Mouse (Mus musculus) heart, postnatal 25 days (tissue): ENCODE results near the gene Atp1b3. TPM values are rescaled to one million over a fixed set of nuclear protein-coding genes. Genes with fewer than 3 reads are reported as not detected.
"Not testable (repeated sequence)": the region's sequence is repeated elsewhere in the genome, so short reads cannot be mapped to it uniquely, and the experiment has no call there.

Experiments
- DNase-seq: peaks from one replicate; pipeline ENCODE4 v3.0.0; 2022; ENCODE audit warnings: low spot score
- intact Hi-C: fragments of 180-260 bp; cut with DNase I; formaldehyde crosslinking; loops from one replicate; pipeline ENCODE4 v1.15.1; 2025
- total RNA-seq, 2 experiments: library from RNA; stranded (reverse); gene quantifications; 2 replicates each; pipeline ENCODE4 v1.2.3; 2021

Gene Atp1b3
- total RNA-seq, 2 experiments from 2014 or later: 58.9 to 64.6 TPM

GRCm38 (mm10) chr9:96365271-96365872 is 1.1 kb upstream of the Atp1b3 start:
- intact Hi-C loops: no loop called here
- DNase-seq: no peak

DNA sequence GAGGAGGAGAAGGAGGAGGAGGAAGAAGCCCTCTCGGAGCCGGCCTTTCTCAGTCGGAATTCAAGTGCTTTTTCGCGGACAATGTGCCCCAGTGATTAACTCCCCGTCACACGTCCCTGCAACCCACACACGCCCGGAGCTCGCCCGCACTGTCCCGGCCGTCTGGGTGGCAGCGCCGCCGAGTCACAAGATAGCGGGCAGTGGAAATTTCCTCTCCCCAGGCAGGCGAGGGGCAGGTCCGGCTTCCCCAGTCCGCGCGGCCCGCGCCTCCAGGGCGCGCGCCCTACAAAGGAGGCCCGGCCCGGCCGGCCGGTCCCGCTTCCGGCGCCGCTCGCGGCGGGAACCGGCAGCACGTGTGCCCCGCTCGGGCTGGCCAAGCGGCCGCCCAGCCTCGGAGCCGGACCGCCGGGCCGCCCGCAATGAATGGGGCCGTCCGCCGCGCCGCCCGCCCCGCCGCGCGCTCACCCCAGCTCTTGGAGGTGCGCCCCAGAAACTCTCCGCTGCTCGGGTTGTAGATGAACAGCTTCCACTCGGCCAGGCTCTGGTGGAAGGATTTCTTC is 581 bp downstream of the Atp1b3 start:
- intact Hi-C loops: loop anchor here (5.0 kb wide), 2 partner anchors 74 to 114 kb away; partner anchors contain the start of gene Rnf7
- peak; percentile 56 for DNase-seq

DNA sequence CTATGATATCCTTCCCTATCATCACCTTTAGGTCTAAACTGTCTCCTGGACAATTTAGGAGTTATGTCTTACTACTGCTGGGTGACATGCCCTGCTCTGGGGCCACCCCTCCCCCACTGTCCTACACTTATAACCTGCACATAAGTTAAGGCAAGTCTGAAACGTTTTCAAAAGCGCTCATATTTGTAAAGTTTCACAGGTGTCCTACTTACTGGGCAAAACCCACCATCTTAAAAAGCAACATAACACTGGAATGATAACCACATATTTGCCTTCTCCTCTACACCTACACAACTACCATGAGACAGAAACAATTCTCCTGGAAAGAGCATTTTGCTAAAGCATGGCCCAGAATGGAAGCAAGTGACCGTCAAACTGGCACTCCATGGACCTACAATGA is 4.2 kb downstream of the Atp1b3 start:
- intact Hi-C loops: loop anchor here (5.0 kb wide), 2 partner anchors 77 to 117 kb away; partner anchors contain the start of gene Rnf7
- no peak for DNase-seq

- no peak for DNase-seq
- intact Hi-C loops: loop anchor here (10.0 kb wide), 1 partner anchor 281 kb away; the partner anchor contains the start of gene Rasa2
These were observed 10.4 kb downstream of the Atp1b3 start for GRCm38 (mm10) chr9:96353799-96354198.

DNA sequence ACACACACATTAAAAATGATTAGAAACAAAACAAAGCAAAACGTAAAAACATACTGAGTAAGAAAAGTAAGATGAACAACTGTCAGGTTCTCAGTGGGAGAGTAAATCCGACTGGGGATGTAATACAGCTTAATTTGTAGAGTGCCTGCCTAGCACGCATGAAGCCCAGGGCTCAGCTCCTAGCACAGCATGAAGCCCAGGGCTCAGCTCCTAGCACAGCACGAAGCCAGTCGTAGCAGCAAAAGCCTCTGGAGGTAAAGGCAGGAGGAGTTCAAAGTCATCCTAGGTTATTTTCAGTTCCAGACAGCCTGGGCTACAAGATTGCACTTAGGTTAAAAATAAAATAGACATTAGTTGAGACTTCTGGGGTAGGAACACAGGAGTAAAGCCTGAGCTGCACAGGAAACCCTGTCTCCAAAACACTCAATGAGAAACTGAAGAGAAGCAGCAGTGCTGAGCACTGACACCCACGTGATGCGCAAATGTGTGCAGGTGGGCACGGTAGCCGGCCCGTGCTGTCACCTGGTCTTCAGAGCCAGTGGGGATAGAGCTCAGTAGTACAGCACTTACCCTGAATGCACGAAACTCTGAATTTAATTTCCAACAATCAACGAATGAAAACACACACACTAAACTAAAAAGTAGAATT is 11.0 kb downstream of the Atp1b3 start:
- intact Hi-C loops: loop anchor here (10.0 kb wide), 1 partner anchor 282 kb away; the partner anchor contains the start of gene Rasa2
- DNase-seq: no peak

GRCm38 (mm10) chr9:96351771-96352170 is 12.5 kb downstream of the Atp1b3 start:
- DNase-seq: not testable (repeated sequence)
- intact Hi-C loops: loop anchor here (10.0 kb wide), 1 partner anchor 283 kb away; the partner anchor contains the start of gene Rasa2

DNA sequence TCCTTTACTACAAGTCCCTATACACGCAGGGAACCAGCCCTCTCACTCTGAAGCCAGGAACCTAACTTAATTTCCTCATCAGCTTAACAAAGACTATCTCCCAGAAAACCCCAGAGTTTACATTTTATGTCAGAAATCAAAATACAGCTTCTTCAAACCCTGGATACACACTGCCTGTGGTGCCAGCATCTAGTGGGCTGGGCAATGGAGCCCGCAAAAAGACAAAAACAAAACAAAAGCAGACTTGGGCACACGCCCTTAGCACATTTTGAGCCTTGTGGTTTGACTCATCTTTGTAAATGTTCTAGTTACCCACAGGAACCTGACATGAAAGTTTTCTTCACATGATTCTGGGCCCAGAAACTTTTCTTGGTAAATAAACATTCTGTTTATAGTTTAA is 13.8 kb downstream of the Atp1b3 start:
- intact Hi-C loops: loop anchor here (10.0 kb wide), 1 partner anchor 284 kb away; the partner anchor contains the start of gene Rasa2
- DNase-seq: no peak

GRCm38 (mm10) chr9:96350010-96350409 is 14.2 kb downstream of the Atp1b3 start:
- peak; percentile 25 for DNase-seq
- intact Hi-C loops: loop anchor here (10.0 kb wide), 1 partner anchor 285 kb away; the partner anchor contains the start of gene Rasa2

DNA sequence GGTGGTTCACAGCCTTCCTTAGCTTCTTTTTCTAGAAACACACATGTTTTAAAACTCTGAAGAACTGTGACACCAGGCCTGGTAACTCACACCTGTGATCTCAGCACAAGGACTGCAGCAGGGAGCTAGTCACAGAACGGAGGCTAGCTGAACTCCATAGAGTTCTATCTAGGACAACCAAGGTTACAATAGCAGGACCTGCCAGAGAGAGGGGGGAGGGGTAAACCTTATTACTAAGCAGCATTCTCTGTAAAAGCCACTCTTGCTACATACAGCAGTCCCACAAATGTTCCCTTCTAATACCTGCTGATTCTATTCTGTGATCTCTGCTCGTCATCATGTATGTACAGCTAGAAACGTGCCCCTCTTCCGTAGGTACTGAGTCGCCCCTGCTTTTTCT is 15.4 kb downstream of the Atp1b3 start:
- intact Hi-C loops: loop anchor here (1.0 kb wide), 1 partner anchor 143 kb away; no protein-coding TSS in a partner anchor
- no peak for DNase-seq

DNA sequence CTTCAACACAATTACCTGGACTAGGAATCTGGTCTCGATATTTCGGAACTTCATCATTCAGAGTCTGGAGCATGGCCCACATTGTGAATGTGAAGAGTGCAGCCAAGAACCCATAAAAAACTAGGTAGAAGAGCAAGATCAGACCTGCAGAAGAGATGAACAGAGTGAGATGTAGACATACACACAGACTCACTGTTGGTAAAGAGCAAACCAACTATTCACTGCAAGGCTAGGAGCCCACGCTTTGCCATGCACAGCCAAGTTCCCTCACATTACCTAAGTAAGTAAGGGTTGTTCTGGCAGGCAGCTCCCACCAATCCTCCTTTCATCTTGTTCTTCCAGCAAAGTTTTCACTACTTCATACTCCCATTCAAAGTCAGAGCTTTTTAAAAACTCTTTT is 18.5 kb downstream of the Atp1b3 start:
- intact Hi-C loops: no loop called here
- no peak for DNase-seq

DNA sequence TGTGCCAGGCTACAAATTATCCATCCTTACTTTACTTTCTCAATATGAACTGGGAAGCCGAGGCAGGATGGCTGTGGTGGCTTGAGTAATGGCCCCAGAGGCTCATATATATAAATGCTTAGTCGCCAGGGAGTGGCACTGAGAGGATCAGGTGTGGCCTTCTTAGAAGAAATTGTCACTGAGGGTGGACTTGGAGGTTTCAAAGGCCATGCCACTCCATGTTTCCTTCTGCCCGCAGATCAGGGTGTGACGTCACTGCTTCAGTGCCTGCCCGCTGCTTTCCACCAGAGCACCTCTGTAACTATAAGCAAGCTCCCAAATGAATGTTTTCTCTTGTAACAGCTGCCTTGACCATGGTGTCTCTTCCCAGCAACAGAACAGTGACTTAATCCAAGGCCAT is 33.1 kb downstream of the Atp1b3 start:
- DNase-seq: no peak
- intact Hi-C loops: no loop called here

- intact Hi-C loops: no loop called here
- no peak for DNase-seq
These were observed 36.0 kb downstream of the Atp1b3 start for GRCm38 (mm10) chr9:96328226-96328625.

DNA sequence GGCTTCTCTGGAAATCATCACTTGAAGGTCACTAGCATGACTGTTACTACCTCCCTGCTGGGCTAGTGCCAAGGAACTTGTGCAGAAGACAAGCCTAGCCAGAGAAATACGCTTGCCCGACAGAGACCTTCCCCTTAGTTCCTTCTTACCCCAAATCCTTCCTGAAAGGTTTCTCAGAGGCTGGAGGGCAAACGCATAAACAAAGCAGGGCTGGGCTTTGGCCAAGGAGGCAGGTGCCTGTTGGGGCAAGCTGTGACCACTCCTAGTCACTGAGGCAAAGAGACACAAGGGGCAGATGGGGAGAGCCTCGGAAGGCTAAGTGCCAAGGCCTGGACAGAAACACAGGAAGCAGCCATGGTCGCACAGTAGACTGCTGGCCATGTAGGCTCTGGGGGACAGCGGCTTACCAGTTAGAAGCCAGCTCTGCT is 37.7 kb downstream of the Atp1b3 start:
- intact Hi-C loops: no loop called here
- no peak for DNase-seq

DNA sequence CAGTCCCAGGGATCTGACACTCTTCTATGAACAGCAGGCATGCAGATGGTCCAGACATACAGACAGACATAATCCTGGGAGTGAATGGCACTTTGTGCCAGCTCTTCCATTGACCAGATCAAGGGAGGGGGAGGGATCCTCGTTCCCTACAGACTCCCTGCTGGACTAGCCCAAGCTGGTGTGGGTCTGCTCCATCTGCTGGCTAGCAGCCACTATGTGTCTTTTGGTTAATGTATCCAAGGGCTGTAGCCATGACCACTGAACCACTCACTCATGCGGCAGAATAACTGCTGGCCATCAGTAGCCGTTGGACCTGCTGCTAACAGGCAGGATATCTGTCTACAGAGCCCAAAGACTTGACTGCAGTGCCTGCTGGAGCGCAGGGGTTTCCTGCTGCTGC is 39.7 kb downstream of the Atp1b3 start:
- intact Hi-C loops: no loop called here
- no peak for DNase-seq

DNA sequence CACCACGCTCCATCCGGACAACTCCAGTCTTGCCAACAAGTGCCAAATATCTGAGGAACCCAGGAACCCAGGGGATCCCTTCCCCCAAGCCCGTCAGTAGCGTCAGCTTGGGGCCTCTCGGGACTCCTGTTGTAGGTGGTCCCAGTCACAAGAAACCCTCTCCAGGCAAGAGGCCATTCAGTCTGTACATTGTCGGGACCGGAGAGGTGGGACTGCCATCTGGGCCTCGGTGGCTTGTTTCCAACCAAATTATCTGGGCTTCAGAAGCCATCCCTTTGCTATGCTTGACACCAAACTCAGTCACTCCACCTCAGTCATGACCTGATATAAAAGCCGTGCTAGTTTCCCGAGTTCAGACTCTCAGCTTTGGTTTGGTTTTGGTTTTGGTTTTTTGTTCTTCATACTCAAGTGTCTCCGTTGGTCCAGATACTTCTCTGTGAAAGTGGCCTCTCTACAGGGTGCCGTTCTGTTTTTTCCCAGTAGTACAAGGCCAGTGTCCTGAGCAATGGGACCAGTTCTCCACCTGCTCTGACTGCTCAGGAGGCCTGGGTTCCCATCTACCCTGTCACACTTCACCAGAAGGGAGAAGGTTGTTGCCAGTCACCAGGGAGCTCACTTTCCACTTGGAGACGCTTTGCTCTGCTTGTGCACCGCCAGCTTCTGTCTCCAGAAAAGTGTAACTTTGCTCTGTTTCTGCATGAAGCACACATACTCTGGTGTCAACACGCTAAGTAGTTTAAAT is 41.7 kb downstream of the Atp1b3 start:
- intact Hi-C loops: no loop called here
- DNase-seq: no peak

GRCm38 (mm10) chr9:96320551-96320980 is 43.7 kb downstream of the Atp1b3 start:
- DNase-seq: no peak
- intact Hi-C loops: no loop called here

DNA sequence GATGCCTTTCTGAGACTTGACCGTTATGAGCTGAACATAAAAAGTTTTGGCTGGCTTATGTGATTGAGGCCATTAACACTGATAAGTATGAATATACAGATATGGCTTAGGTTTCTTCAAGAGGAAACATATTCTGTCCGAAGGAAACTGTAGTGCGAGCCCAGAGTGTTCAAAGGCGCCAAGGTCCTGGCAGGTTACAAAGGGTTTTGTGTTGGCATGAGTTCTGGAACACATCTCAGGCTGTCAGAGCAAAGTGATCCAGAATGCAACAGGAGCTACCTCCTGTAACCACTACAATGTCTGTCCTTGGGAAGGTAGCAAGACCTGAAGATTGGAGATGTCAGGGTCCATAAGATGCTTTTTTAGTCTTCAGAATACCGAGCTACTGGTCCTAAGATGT is 44.9 kb downstream of the Atp1b3 start:
- no peak for DNase-seq
- intact Hi-C loops: no loop called here

DNA sequence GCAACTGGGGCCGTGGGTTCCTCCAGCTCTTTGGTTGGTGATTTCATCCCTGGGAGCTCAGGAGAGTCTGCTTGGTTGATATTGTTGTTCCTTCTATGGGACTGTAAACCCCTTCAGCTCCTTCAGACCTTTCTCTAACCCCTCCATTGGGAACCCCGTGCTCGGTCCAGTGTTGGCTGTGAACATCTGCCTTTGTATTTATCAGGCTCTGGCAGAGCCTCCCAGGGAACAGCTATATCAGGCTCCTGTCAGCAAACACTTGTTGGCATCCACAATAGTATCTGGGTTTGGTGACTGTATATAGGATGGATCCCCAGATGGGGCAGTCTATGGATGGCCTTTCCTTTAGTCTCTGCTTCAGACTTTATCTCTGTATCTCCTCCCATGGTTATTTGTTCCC is 52.2 kb downstream of the Atp1b3 start:
- no peak for DNase-seq
- intact Hi-C loops: no loop called here

- intact Hi-C loops: no loop called here
- no peak for DNase-seq
These were observed 55.4 kb downstream of the Atp1b3 start for GRCm38 (mm10) chr9:96308816-96309215.

DNA sequence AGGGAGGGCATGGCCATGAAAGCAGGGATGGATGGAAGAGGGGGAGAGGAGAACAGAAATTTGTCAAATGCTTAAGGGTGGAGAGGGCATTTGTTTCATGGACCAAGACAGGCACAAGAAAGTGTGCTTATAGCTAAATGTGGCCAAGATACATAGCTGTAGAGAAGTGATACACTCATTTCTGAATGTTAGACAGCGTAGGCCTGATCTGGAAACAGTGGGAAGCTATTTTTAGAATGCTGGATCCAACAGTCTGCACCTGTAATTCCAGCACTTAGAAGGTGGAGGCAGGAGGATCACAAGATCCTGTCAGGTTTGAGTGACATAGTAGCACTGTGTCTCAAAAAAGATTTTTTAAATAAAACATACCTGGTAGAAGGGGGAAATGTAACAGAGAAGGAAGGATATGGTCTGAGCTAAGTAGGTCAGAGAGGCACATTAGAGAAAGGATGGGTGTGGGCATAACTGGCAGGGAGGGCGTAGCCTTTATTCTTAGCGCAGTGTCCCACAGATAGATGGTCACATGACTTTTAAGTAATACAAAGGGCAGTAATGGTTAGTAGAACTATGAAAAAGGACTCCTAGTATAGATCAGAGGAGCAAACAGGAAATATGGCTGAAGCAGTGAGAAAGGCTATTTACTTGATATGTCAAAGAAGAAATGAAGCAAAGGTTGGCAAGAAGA is 64.8 kb downstream of the Atp1b3 start:
- intact Hi-C loops: no loop called here
- DNase-seq: no peak
